Mouse (Mus musculus): ENCODE data around the gene Pigyl.

DNA sequence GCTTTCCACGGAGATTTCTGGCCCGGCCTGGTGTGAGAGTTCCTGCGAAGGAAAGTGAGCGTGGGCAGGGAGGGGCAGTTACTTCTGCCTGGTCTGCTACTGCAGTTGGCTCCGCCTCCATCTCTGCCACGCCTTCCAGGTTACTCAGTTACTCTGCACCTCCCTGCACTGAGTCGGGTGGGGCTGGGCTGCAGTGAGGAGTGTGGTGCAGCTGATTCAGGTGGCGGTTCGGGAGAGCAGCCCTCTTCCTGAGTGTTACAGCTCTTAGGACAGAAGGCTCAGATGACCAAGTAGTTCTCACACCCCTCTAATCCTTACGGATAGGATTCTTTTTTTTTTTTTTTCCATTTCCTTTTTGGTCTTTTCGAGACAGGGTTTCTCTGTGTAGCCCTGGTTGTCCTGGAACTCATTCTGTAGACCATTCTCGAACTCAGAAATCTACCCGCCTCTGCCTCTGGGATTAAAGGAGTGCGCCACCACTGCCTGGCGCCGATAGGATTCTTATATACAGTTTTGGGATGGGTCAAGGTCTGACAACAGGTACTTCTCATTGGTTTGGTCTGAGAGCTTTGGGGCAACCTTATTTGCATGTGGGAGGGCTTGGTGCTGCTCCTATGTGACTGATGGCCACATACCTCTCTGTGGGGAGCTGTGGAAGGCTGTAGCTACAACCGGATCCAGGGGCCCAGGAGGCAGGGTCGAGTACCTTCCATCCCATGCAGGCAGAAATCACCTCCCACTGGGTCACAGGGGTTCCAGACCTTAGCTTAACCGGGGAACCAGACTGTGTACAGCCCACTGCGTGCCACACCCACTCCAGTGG is 7.0 kb upstream of the Pigyl start:
- no peak for TF ChIP-seq CTCF (IDR thresholded peaks at IDR 0.05; ENCODE audit: borderline replicate concordance, extremely low read depth, insufficient read depth, insufficient read length)
- TF ChIP-seq POLR2A (IDR thresholded peaks at IDR 0.05; ENCODE audit: borderline replicate concordance, extremely low read depth, insufficient read depth, insufficient read length, poor library complexity, severe bottlenecking): no peak
